Mouse (Mus musculus): Measurements from ENCODE around the gene Cib3.

DNA sequence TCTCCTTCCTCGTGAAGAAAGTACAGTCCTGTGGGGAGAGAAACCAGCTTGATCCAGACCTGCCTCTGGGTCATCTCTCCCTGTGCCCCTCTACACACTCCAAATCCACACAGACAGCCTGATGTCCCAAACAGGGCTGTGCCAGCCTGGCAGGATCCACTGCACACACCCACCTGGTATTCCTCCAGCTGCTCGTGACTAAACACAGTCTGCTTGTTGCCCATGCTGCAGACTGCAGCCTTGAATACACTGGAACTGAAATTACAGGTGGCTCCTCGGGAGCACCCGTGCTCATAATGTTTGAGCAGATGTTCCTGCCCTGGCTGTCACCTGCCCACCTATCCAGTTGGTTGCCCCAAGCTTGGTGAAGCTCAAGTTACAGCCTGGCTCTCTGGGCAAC is at the start of gene Cib3:
- no peak for TF ChIP-seq CTCF (IDR thresholded peaks at IDR 0.05; ENCODE audit: borderline replicate concordance, insufficient read depth, low read length)
- no peak for TF ChIP-seq POLR2A (IDR thresholded peaks at IDR 0.05; ENCODE audit: low read depth, low read length)

Data from embryonic fibroblast, embryonic 13.5 days (primary cell).